Mouse (Mus musculus) MEL (cell line): Measurements from ENCODE around the gene Zdhhc14. TPM values are rescaled to one million over a fixed set of nuclear protein-coding genes. Genes with fewer than 3 reads are reported as not detected.

Experiments
- DNase-seq: peaks from one replicate; pipeline ENCODE4 v3.0.0; 2011; ENCODE audit warnings: low read depth, low spot score
- H3K27ac ChIP-seq: 2 replicates; pipeline ENCODE4 v1.5.1; 2012; ENCODE audit warnings: low read depth, mild to moderate bottlenecking, control low read depth, low read length, moderate library complexity; ENCODE audit not compliant: control insufficient read depth
- H3K27me3 ChIP-seq, 2 experiments: fragments of 150-350 bp in 1 of 2; sonication (generic) in 1 of 2; 2 replicates each; pipeline ENCODE4 v1.6.1; 2012; ENCODE audit warnings: low read length in 2 of 2, mild to moderate bottlenecking in 2 of 2, improper control_type of control experiment in 1 of 2, moderate library complexity in 1 of 2; ENCODE audit not compliant: insufficient read depth in 2 of 2, control insufficient read depth in 1 of 2
- H3K36me3 ChIP-seq, 2 experiments: 2 replicates each; pipeline ENCODE4 v1.6.1; 2012 to 2014; ENCODE audit warnings: low read length in 2 of 2, improper control_type of control experiment in 1 of 2, inconsistent platforms in 1 of 2, mild to moderate bottlenecking in 1 of 2; ENCODE audit not compliant: insufficient read depth in 2 of 2, control insufficient read depth in 1 of 2
- H3K4me1 ChIP-seq, 2 experiments: fragments of 150-350 bp in 1 of 2; sonication (generic) in 1 of 2; 2 replicates each; pipeline ENCODE4 v1.6.1; 2012; ENCODE audit warnings: low read length in 2 of 2, improper control_type of control experiment in 1 of 2, mild to moderate bottlenecking in 1 of 2; ENCODE audit not compliant: insufficient read depth in 2 of 2, control insufficient read depth in 1 of 2
- H3K4me3 ChIP-seq, 2 experiments: fragments of 150-350 bp in 1 of 2; sonication (generic) in 1 of 2; 2 replicates each; pipeline ENCODE4 v1.5.1; 2012; ENCODE audit warnings: low read depth in 2 of 2, low read length in 2 of 2, mild to moderate bottlenecking in 2 of 2, moderate library complexity in 2 of 2, control low read depth in 1 of 2, improper control_type of control experiment in 1 of 2; ENCODE audit not compliant: control insufficient read depth in 1 of 2, insufficient read depth in 1 of 2
- H3K79me2 ChIP-seq: 2 replicates; pipeline ENCODE4 v1.6.1; 2012; ENCODE audit warnings: mild to moderate bottlenecking, low read length, moderate library complexity; ENCODE audit not compliant: control insufficient read depth, poor library complexity, insufficient read depth
- H3K9ac ChIP-seq: 2 replicates; pipeline ENCODE4 v1.6.1; 2012; ENCODE audit warnings: low read depth, mild to moderate bottlenecking, control low read depth, low read length, moderate library complexity; ENCODE audit not compliant: control insufficient read depth, poor library complexity, severe bottlenecking
- H3K9me3 ChIP-seq: fragments of 150-350 bp; sonication (generic); replicated peaks from 2 replicates; pipeline ENCODE4 v1.6.1; 2012; ENCODE audit warnings: mild to moderate bottlenecking, low read length, improper control_type of control experiment, moderate library complexity; ENCODE audit not compliant: insufficient read depth
- CHD1 ChIP-seq: IDR thresholded peaks from 2 replicates; pipeline ENCODE4 v1.6.1; 2012; ENCODE audit warnings: low read depth, mild to moderate bottlenecking, inconsistent platforms, low read length, improper control_type of control experiment
- CHD2 ChIP-seq: IDR thresholded peaks from 2 replicates; pipeline ENCODE4 v1.6.1; 2011; ENCODE audit warnings: low read length, improper control_type of control experiment
- CTCF ChIP-seq, 3 experiments: IDR thresholded peaks in 2 of 3; conservative IDR thresholded peaks in 1 of 3; 2 replicates each; pipeline ENCODE4 v1.5.1; 2011 to 2012; ENCODE audit warnings: low read length in 3 of 3, low read depth in 2 of 3, mild to moderate bottlenecking in 2 of 3, improper control_type of control experiment in 1 of 3, inconsistent platforms in 1 of 3, mixed read lengths in 1 of 3, moderate library complexity in 1 of 3; ENCODE audit not compliant: control insufficient read depth in 1 of 3, insufficient read depth in 1 of 3, poor library complexity in 1 of 3, severe bottlenecking in 1 of 3
- EP300 ChIP-seq, 2 experiments: IDR thresholded peaks; 2 replicates each; pipeline ENCODE4 v1.6.1; 2011; ENCODE audit warnings: improper control_type of control experiment in 2 of 2, low read length in 2 of 2, low read depth in 1 of 2, mild to moderate bottlenecking in 1 of 2
- ETS1 ChIP-seq: IDR thresholded peaks from 2 replicates; pipeline ENCODE4 v1.6.1; 2012; ENCODE audit warnings: low read depth, mild to moderate bottlenecking, inconsistent platforms, low read length, improper control_type of control experiment, moderate library complexity
- GATA1 ChIP-seq: IDR thresholded peaks from 2 replicates; pipeline ENCODE4 v1.6.1; 2011; ENCODE audit warnings: low read depth, low read length, improper control_type of control experiment
- HCFC1 ChIP-seq: IDR thresholded peaks from 2 replicates; pipeline ENCODE4 v1.6.1; 2012; ENCODE audit warnings: low read depth, mild to moderate bottlenecking, inconsistent platforms, low read length, improper control_type of control experiment, moderate library complexity
- JUND ChIP-seq: IDR thresholded peaks from 2 replicates; pipeline ENCODE4 v1.6.1; 2011; ENCODE audit warnings: low read depth, mild to moderate bottlenecking, improper control_type of control experiment, low read length
- MAZ ChIP-seq: IDR thresholded peaks from 2 replicates; pipeline ENCODE4 v1.6.1; 2012; ENCODE audit warnings: low read depth, mild to moderate bottlenecking, inconsistent platforms, low read length, improper control_type of control experiment
- MEF2A ChIP-seq: IDR thresholded peaks from 2 replicates; pipeline ENCODE4 v1.6.1; 2014; ENCODE audit warnings: low read depth, mild to moderate bottlenecking, inconsistent platforms, low read length, improper control_type of control experiment; ENCODE audit not compliant: poor library complexity, insufficient replicate concordance, severe bottlenecking; ENCODE audit errors: extremely low read depth
- MXI1 ChIP-seq: IDR thresholded peaks from 2 replicates; pipeline ENCODE4 v1.6.1; 2011; ENCODE audit warnings: mild to moderate bottlenecking, low read depth, low read length, improper control_type of control experiment
- MYC ChIP-seq: IDR thresholded peaks from 2 replicates; pipeline ENCODE4 v1.6.1; 2011; ENCODE audit warnings: low read depth, mild to moderate bottlenecking, low read length, improper control_type of control experiment, moderate library complexity
- POLR2A ChIP-seq, 2 experiments: IDR thresholded peaks; 2 replicates each; pipeline ENCODE4 v1.6.1; 2011 to 2012; ENCODE audit warnings: low read length in 2 of 2, mild to moderate bottlenecking in 2 of 2, control low read depth in 1 of 2, improper control_type of control experiment in 1 of 2, low read depth in 1 of 2, moderate library complexity in 1 of 2; ENCODE audit not compliant: control insufficient read depth in 1 of 2, insufficient read depth in 1 of 2, poor library complexity in 1 of 2
- POLR2AphosphoS2 ChIP-seq: IDR thresholded peaks from 2 replicates; pipeline ENCODE4 v1.6.1; 2011; ENCODE audit warnings: low read length, improper control_type of control experiment
- RAD21 ChIP-seq: IDR thresholded peaks from 2 replicates; pipeline ENCODE4 v1.6.1; 2011; ENCODE audit warnings: mild to moderate bottlenecking, low read depth, low read length, improper control_type of control experiment
- RCOR1 ChIP-seq: IDR thresholded peaks from 2 replicates; pipeline ENCODE4 v1.6.1; 2012; ENCODE audit warnings: low read depth, mild to moderate bottlenecking, inconsistent platforms, low read length, improper control_type of control experiment
- SIN3A ChIP-seq: IDR thresholded peaks from 2 replicates; pipeline ENCODE4 v1.6.1; 2012; ENCODE audit warnings: low read length, improper control_type of control experiment, inconsistent platforms
- TBP ChIP-seq: IDR thresholded peaks from 2 replicates; pipeline ENCODE4 v1.8.0; 2011; ENCODE audit warnings: low read depth, low read length, improper control_type of control experiment
- TCF12 ChIP-seq: IDR thresholded peaks from 2 replicates; pipeline ENCODE4 v1.6.1; 2014; ENCODE audit warnings: low read depth, mild to moderate bottlenecking, inconsistent platforms, low read length, improper control_type of control experiment, moderate library complexity
- UBTF ChIP-seq: IDR thresholded peaks from 2 replicates; pipeline ENCODE4 v1.6.1; 2012; ENCODE audit warnings: low read depth, mild to moderate bottlenecking, inconsistent platforms, low read length, improper control_type of control experiment, moderate library complexity, borderline replicate concordance; ENCODE audit not compliant: insufficient read depth
- USF1 ChIP-seq: IDR thresholded peaks from 2 replicates; pipeline ENCODE4 v1.6.1; 2014; ENCODE audit warnings: low read depth, mild to moderate bottlenecking, inconsistent platforms, low read length, improper control_type of control experiment, moderate library complexity
- USF2 ChIP-seq, 2 experiments: IDR thresholded peaks; 2 replicates each; pipeline ENCODE4 v1.6.1; 2011 to 2012; ENCODE audit warnings: improper control_type of control experiment in 2 of 2, low read length in 2 of 2, borderline replicate concordance in 1 of 2, inconsistent platforms in 1 of 2, low read depth in 1 of 2, mild to moderate bottlenecking in 1 of 2; ENCODE audit not compliant: insufficient read depth in 1 of 2
- ZC3H11A ChIP-seq: IDR thresholded peaks from 2 replicates; pipeline ENCODE4 v1.6.1; 2012; ENCODE audit warnings: low read depth, mild to moderate bottlenecking, inconsistent platforms, low read length, improper control_type of control experiment
- ZKSCAN1 ChIP-seq: IDR thresholded peaks from 2 replicates; pipeline ENCODE4 v1.6.1; 2012; ENCODE audit warnings: low read depth, mild to moderate bottlenecking, inconsistent platforms, low read length, improper control_type of control experiment, moderate library complexity
- ZMIZ1 ChIP-seq: IDR thresholded peaks from 2 replicates; pipeline ENCODE4 v1.6.1; 2012; ENCODE audit warnings: low read depth, mild to moderate bottlenecking, inconsistent platforms, low read length, improper control_type of control experiment, moderate library complexity
- ZNF384 ChIP-seq: IDR thresholded peaks from 2 replicates; pipeline ENCODE4 v1.6.1; 2012; ENCODE audit warnings: low read depth, mild to moderate bottlenecking, inconsistent platforms, low read length, improper control_type of control experiment
- polyA plus RNA-seq, 2 experiments: library from polyadenylated mRNA; stranded (reverse) in 1 of 2; unstranded in 1 of 2; fragments of >175 nt in 1 of 2; fragments of >200 nt in 1 of 2; gene quantifications; 2 replicates each; pipeline versions ENCODE4 v1.2.1 to v1.2.4; 2012; ENCODE audit warnings: low replicate concordance in 2 of 2, low read depth in 1 of 2; ENCODE audit not compliant: insufficient read length in 2 of 2, insufficient read depth in 1 of 2, missing spikeins in 1 of 2
- total RNA-seq: library from RNA; depleted of rRNA; stranded (reverse); fragments of 300-350 nt; gene quantifications from 2 replicates; pipeline ENCODE4 v1.2.3, GENCODE M21; 2012

The Zdhhc14 gene
- total and polyA plus RNA-seq, 3 experiments, result 3.4 to 4.9 TPM; not detected in 1

DNA sequence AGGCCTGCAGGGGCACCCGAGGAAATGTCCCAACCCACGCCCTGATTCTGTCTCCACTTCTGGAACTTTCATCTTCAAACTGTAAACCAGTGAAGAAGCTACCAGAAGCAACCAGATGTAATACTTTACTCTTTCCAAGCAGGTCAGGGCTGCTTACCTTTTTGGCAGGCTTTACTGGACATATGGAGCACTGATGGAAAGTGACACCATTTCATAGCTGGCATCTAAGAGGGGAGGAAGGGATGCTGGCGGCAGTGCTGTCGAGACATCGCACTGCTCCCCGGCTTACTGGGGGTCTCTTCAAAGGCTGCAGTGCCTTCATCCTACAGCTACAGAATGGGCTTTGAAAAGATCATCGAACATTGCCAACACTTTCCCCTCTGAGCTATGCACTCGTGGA lies 5.3 kb downstream of the Zdhhc14 start:
- H3K4me3 ChIP-seq, result no peak overlapping the region
- H3K79me2 ChIP-seq, result peaks cover 24% of the 10 kb centered on the region
- DNase-seq, result no peak
- TF ChIP-seq GATA1, result no peak
- TF ChIP-seq CHD2, result no peak
- no peak for TF ChIP-seq TBP
- TF ChIP-seq POLR2A (IDR thresholded peaks at IDR 0.05; ENCODE audit: control insufficient read depth in 1 of 2, insufficient read depth in 1 of 2, low read depth in 1 of 2, low read length in 2 of 2, poor library complexity in 1 of 2), result no peak
- peaks cover 0 to 6% of the 10 kb centered on the region in 2 experiments; a peak in 1 of 4 replicates for H3K36me3 ChIP-seq
- H3K9me3 ChIP-seq, result no peaks in the 10 kb centered on the region
- H3K27me3 ChIP-seq, result no peaks in the 10 kb centered on the region
- no peak overlapping the region for H3K27ac ChIP-seq
- H3K4me1 ChIP-seq, result no peaks in the 10 kb centered on the region; a peak in 2 of 4 replicates
- no peak overlapping the region for H3K9ac ChIP-seq

DNA sequence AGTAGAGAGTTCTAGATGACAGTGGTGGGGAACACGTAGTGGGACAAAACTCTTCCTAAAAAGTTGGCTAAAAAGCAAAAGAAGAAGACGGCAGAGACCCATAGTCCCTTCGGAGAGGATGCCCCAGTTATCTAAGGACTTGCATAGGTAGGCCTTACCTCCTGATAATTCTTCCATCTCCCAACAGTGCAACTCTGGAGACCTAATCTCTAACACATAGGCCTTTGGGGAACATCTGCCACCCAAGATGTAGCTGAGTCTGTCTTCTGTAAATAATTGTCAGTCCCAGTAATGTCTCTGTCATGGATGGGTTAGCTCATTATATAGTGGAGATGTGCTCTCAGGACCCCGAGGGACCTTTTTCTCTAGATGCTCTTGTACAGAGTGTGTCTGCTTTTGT lies 6.6 kb downstream of the Zdhhc14 start:
- peaks cover 0 to 13% of the 10 kb centered on the region in 2 experiments; a peak in 2 of 4 replicates for H3K36me3 ChIP-seq

DNA sequence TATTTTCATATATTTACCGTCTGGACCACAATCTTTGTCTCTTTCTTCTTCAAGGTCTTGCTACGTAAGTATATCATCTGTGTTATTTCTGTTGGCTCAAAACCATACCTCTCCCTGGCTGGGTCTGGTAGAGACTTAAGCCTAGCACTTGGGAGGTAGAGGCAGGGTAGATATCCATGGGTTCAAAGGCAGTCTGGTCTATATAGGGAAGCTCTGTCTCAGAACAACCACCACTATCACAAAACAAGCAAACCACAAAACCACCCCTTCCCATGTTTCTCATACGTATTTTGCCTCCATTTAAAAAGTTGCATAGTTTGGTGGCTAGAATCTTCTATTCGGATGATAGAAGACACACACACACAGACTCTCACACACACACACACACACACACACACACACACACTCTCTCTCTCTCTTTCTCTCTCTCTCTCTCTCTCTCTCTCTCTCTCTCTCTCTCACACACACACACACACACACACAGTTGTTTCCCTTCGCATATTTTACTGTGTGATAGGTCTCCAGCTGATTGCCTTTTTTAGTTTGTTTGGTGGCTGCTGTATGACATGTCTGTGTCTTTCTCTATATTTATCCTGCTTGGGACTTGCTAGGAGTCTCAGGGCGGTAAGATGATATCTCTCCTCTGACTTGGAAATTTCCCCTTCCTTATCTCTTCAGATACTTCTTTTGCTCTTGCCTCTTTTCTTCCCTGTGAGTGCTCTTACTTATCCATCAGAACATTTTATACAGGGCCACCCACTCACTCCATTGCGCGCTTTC lies 11.8 kb downstream of the Zdhhc14 start:
- peak overlapping the region; percentile 42 for H3K9ac ChIP-seq
- H3K36me3 ChIP-seq, result peaks cover 0 to 38% of the 10 kb centered on the region in 2 experiments; a peak in 2 of 4 replicates
- H3K79me2 ChIP-seq, result peaks cover 15% of the 10 kb centered on the region
- H3K27ac ChIP-seq, result peak overlapping the region; percentile 90
- H3K4me1 ChIP-seq, result peaks cover 24 to 33% of the 10 kb centered on the region in 2 experiments
- DNase-seq, result peak; percentile 86
- no peaks in the 10 kb centered on the region for H3K9me3 ChIP-seq
- peak overlapping the region; percentile 37 to 38 for H3K4me3 ChIP-seq
- no peaks in the 10 kb centered on the region for H3K27me3 ChIP-seq
- TF ChIP-seq JUND, result 0 out of 2 replicates have a peak, but pooled peaks have one; percentile 54
- TF ChIP-seq ETS1, result peak; percentile 80
- TF ChIP-seq ZKSCAN1, result no peak
- no peak; the same call in none of the 2 replicates for TF ChIP-seq RCOR1
- TF ChIP-seq RAD21, result no peak
- TF ChIP-seq TCF12, result peak; percentile 12; the same call in 1 of the 2 replicates
- TF ChIP-seq MAZ, result no peak
- TF ChIP-seq TBP, result peak; percentile 46
- no peak for TF ChIP-seq USF2 (IDR thresholded peaks at IDR 0.05; ENCODE audit: borderline replicate concordance in 1 of 2, insufficient read depth in 1 of 2, low read depth in 1 of 2, low read length in 2 of 2)
- TF ChIP-seq MXI1, result 0 out of 2 replicates have a peak, but pooled peaks have one; percentile 12
- peak; percentile 56; the same call in 1 of the 2 replicates for TF ChIP-seq MEF2A
- TF ChIP-seq HCFC1, result 0 out of 2 replicates have a peak, but pooled peaks have one; percentile 34
- TF ChIP-seq CHD1, result 0 out of 2 replicates have a peak, but pooled peaks have one; percentile 74
- peak; percentile 57; the same call in 1 of the 2 replicates for TF ChIP-seq SIN3A
- 0 out of 2 replicates have a peak, but pooled peaks have one; percentile 12 for TF ChIP-seq MYC

More for the DNA sequence above, 6.6 kb downstream of the Zdhhc14 start:
- Histone ChIP-seq H3K27me3 (no peaks in the 10 kb centered on the region), H3K9ac (no peak overlapping the region), H3K9me3 (no peaks in the 10 kb centered on the region), H3K27ac (no peak overlapping the region), H3K4me3 (no peak overlapping the region), H3K79me2 (peaks cover 11% of the 10 kb centered on the region), H3K4me1 (no peaks in the 10 kb centered on the region; a peak in 1 of 4 replicates)
- no peak for DNase-seq
- no peak for TF ChIP-seq MAZ
- TF ChIP-seq TBP, result no peak
- TF ChIP-seq ZNF384, result no peak
- no peak for TF ChIP-seq MYC
- TF ChIP-seq EP300 (IDR thresholded peaks at IDR 0.05; ENCODE audit: low read depth in 1 of 2, low read length in 2 of 2), result no peak
- no peak for TF ChIP-seq CTCF (IDR thresholded peaks at IDR 0.05 in 2 of 3, conservative IDR thresholded peaks at IDR 0.05 in 1 of 3; ENCODE audit: control insufficient read depth in 1 of 3, insufficient read depth in 1 of 3, low read depth in 2 of 3, low read length in 3 of 3, poor library complexity in 1 of 3, severe bottlenecking in 1 of 3)
- no peak for TF ChIP-seq ZMIZ1
- TF ChIP-seq USF1, result no peak
- TF ChIP-seq POLR2AphosphoS2, result no peak
- no peak for TF ChIP-seq JUND
- TF ChIP-seq ZKSCAN1, result no peak
- no peak for TF ChIP-seq ZC3H11A
- no peak for TF ChIP-seq MEF2A
- no peak for TF ChIP-seq USF2 (IDR thresholded peaks at IDR 0.05; ENCODE audit: borderline replicate concordance in 1 of 2, insufficient read depth in 1 of 2, low read depth in 1 of 2, low read length in 2 of 2)
- TF ChIP-seq UBTF, result no peak
